Mouse (Mus musculus) Patski (cell line): ENCODE results near the gene Prkca. TPM values are rescaled to one million over a fixed set of nuclear protein-coding genes. Genes with fewer than 3 reads are reported as not detected.
A peak's percentile ranks its signal among the peaks of the same experiment; 100 is the strongest.

Experiments
- ATAC-seq: fragments of 100-300 bp; one replicate; pipeline ENCODE4 v1.8.0; 2021
- CTCF ChIA-PET: fragments of 350-600 bp; sonication (Branson Sonifier 250); formaldehyde crosslinking; loops from one replicate; lab custom pipeline; 2022; ENCODE audit warnings: inconsistent platforms; lab: Charles Lee
- POLR2A ChIA-PET: fragments of 350-600 bp; sonication (Branson Sonifier 250); formaldehyde crosslinking; loops from one replicate; lab custom pipeline; 2022; ENCODE audit warnings: antibody characterized with exemption, inconsistent platforms; lab: Charles Lee
- DNase-seq: peaks from one replicate; pipeline ENCODE4 v3.0.0-alpha.2; 2011; ENCODE audit warnings: low read depth, low spot score
- H3K27me3 ChIP-seq: fragments of 371-371 bp; one replicate; pipeline ENCODE4 v1.5.1; 2021
- CTCF ChIP-seq: fragments of 100-300 bp; IDR thresholded peaks from one replicate; pipeline ENCODE4 v1.5.1; 2021
- in situ Hi-C: fragments of 300-500 bp; cut with MboI; formaldehyde crosslinking; loops from 3 replicates; pipeline ENCODE4 v1.11.1; 2018; ENCODE audit warnings: low pct_unique_long_range_greater_than_20kb, mixed read lengths
- polyA plus RNA-seq: library from polyadenylated mRNA; unstranded; gene quantifications from one replicate; pipeline ENCODE4 v1.2.3, GENCODE M21; 2021

The Prkca gene
- polyA plus RNA-seq, 1 experiment from 2014 or later = 37.4 TPM

DNA sequence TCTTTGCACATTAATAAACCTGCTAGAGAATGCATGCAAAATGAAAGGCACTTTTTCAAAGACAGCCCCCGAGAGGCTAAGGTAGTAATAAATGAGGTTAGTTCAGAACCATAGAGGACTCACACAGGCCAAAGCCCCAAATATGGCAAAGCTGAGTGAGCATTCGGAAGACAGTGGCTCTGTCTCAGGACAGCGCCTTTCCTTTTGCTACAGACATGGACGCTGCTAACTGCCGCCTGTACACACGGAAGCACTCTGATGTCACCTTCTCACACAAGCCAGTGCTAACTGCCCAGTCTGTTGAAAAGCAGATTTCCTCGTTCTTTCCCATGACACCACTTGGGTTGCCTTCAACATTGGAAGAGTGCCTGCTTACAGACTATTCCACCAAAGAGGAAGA is 74.2 kb downstream of the Prkca start:
- no peak for ATAC-seq
- TF ChIP-seq CTCF = no peak
- ChIA-PET CTCF (interaction anchor here (1.0 kb wide), 1 partner anchor 8 kb away, joined by 3 read pairs; no protein-coding TSS in a partner anchor), POLR2A (interaction anchor here (0.7 kb wide), 1 partner anchor 46 kb away, joined by 3 read pairs; no protein-coding TSS in a partner anchor)
- no peak for DNase-seq
- in situ Hi-C loops = loop anchor here (5.0 kb wide), 2 partner anchors 98 to 132 kb away; no protein-coding TSS in a partner anchor
- no peaks in the 10 kb centered on the region for H3K27me3 ChIP-seq

DNA sequence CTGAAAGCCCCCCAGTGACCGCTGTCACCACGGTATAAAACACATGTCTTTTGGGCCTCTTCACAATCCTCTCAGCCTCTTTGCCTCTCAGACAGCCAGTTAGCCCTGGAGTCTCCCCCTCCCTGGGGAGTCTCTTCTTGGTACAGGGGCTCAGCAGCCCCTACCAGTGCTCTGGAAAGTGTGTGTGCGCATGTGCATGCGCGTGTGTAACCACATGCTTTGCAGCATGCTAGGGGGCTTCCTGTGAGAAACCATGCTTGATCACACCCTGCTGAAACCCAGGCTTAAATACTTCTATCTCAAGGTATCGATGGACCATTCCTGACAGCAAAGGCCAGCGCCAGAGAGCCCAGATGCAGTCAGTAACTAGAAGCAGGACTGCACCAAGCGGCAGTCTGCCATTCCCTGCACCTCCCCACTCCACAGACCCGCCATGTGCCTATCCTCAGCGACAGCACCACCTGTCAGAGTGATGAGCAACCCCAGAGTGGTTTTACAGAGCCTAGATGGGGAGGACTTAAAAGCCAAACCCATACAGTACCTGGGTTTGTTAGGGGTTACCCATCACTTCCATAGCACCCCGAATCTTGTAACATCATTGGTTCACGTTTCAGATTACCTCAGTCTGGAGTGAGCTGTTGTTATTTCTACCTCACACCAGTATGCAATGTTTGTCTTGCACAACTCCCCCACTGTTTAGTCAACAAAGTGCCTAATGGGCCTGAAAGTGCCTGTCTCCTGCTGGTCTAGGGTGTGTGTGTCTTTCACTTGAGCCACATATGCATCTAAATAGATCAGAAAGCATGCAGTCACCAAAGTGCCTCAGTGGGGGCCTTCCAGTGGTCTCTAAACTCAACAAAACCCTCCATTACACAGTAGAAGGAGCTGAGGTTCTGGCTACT is 75.1 kb downstream of the Prkca start:
- no peak for DNase-seq
- in situ Hi-C loops = loop anchor here (5.0 kb wide), 2 partner anchors 99 to 131 kb away; no protein-coding TSS in a partner anchor
- POLR2A ChIA-PET = interaction anchor here (0.7 kb wide), 1 partner anchor 45 kb away, joined by 3 read pairs; no protein-coding TSS in a partner anchor
- TF ChIP-seq CTCF = no peak
- ATAC-seq = peak; percentile 32
- H3K27me3 ChIP-seq = no peaks in the 10 kb centered on the region
- CTCF ChIA-PET = interaction anchor here (1.0 kb wide), 1 partner anchor 9 kb away, joined by 3 read pairs; no protein-coding TSS in a partner anchor

DNA sequence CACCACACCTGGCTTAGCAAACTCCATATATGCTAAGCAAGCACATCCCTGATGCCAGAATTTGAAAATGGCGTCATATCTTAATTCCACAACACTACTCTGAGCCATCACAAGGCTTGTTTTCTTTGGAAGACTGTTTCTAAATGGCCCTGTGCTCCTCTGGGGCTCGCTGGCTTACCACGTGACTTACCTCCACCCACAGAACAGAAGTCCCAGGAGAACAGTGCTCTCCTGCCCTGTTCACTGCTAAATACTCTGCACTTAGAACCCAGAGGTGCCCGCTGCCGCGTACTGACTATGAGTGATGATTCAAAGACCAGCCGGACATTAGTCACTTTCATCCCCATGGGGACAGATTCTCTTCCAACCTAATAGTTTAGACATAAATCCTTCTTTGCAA is 75.9 kb downstream of the Prkca start:
- in situ Hi-C loops = loop anchor here (5.0 kb wide), 2 partner anchors 99 to 131 kb away; no protein-coding TSS in a partner anchor

DNA sequence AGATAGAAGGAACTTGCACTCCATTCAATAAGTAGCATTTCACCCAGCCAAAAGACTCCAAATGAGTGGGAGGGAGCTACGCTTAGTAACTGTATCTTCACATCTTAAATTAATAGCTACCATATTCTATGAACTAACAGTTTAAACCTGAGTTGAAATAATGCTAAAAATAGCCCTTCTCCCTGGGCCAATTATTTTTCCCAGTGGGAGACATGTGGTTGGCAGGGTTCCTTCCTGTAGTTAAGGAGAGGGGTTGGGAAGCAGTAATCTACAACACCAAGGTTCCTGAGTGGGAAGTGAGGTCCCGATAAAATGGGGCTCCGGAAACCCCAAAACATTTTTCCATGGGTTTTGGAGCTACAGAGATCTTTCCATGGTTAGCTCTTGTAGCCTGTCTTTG is 76.7 kb downstream of the Prkca start:
- ATAC-seq (no peak), DNase-seq (no peak)
- no peak for TF ChIP-seq CTCF
- in situ Hi-C loops = loop anchor here (5.0 kb wide), 2 partner anchors 100 to 130 kb away; no protein-coding TSS in a partner anchor
- ChIA-PET CTCF (interaction anchor here (1.0 to 1.3 kb wide), 2 partner anchors 10 to 11 kb away, joined by 3 to 5 read pairs; no protein-coding TSS in a partner anchor), POLR2A (no interaction called here)
- no peaks in the 10 kb centered on the region for H3K27me3 ChIP-seq

More for the DNA sequence above, 75.9 kb downstream of the Prkca start:
- ChIA-PET CTCF (interaction anchor here (1.3 kb wide), 1 partner anchor 12 kb away, joined by 5 read pairs; no protein-coding TSS in a partner anchor), POLR2A (no interaction called here)
- no peak for TF ChIP-seq CTCF
- ATAC-seq (peak; percentile 58), DNase-seq (no peak)
- H3K27me3 ChIP-seq = no peaks in the 10 kb centered on the region

DNA sequence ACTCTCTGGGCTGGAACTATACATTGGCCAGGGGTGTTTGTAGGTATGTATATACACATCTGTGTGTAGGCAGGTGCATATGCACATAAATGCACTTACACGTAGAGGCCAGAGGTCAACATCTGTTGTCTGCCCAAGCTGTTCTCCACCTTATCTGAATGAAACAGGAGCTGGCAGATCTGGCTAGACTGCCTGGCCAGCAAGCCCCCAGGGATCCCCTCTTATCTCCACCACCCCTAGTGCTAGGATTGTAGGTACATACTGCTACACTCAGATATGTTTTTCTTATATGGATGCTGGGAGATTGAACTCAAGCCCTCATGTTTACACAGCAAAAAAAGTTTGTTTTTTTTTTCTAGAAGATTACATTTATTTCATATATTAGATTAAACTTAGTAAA is 79.9 kb downstream of the Prkca start:
- ChIA-PET CTCF (no interaction called here), POLR2A (no interaction called here)
- no peak for DNase-seq
- in situ Hi-C loops = no loop called here
- no peak for ATAC-seq
- TF ChIP-seq CTCF = no peak
- H3K27me3 ChIP-seq = no peaks in the 10 kb centered on the region

DNA sequence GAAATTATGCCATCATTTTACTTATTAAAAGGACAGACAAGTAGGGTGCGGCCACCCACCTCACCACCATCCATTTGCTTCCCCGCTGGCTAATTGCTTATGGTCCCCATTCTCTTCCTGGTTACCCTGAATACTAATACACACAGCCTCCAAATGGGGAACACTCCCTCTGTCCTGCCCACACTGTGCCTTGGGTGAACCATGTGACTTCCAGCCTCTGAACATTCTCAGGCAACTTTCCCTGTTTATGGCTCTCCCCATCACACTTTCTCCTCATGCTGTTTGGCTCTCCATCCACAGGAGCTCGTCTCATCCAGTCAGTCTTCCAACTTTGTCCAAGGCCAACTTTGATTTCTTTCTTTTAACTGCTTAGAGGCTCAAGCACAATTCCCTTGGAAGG is 80.3 kb downstream of the Prkca start:
- ChIA-PET POLR2A (no interaction called here), CTCF (no interaction called here)
- in situ Hi-C loops = no loop called here
- H3K27me3 ChIP-seq = no peaks in the 10 kb centered on the region
- TF ChIP-seq CTCF = no peak
- DNase-seq (no peak), ATAC-seq (no peak)

DNA sequence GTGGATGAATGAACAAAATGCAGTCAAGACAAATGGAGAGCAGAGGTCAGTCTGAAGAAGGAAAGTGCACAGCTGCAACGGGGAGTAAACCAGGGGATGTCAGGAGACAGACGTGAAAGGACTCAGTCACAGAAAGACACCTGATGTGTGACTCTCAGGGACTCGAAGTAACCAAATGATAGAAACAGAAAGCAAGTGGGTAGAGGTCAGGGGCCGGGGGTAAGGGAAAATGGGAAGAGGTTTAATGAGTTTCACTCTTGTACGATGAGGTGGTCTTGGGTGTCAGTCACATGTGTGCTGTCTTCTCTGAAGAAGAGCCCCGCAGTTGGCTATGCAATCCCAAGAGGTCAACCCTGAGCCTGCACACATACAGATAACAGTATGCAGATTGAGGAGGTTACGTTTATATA is 82.0 kb downstream of the Prkca start:
- in situ Hi-C loops = no loop called here
- no peak for ATAC-seq

DNA sequence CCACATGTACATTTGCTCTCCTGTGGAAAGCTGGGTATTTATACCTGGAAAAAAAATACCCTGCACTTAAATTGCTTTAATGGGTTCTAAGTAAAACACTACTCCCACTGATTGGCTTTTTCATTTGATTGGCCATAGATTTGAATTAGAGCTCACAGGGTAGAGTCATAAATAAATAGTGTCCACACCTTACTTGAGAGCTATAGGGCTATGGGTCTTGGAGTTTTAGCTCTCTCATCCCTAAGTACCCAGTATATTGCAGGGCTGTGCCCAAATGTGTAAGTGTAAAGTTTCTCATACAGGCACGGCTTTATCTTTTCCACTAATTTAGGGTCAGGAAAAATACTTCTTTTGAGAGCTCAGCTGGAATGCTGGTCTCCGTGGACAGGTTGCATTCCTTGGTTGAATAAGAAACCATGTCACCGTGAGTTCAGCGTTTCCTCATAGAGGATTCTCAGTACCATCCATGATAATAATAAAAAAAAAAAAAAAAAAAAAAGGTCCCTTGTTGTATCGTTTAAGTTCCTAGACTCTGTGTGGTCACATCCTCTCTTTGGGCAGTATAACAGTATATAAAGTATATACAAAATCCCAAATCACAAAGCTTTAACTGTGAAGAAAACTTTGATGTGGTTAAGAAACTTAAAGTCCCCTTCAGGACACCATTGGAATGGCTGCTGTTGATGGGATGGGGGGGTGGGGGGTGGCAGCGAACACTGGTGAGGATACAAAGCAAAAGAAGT is 82.8 kb downstream of the Prkca start:
- in situ Hi-C loops = no loop called here

More for the DNA sequence above, 82.0 kb downstream of the Prkca start:
- CTCF ChIA-PET = no interaction called here
- no peak for TF ChIP-seq CTCF
- no peaks in the 10 kb centered on the region for H3K27me3 ChIP-seq
- POLR2A ChIA-PET = interaction anchor here (0.7 kb wide), 1 partner anchor 88 kb away, joined by 5 read pairs; no protein-coding TSS in a partner anchor
- DNase-seq = no peak

DNA sequence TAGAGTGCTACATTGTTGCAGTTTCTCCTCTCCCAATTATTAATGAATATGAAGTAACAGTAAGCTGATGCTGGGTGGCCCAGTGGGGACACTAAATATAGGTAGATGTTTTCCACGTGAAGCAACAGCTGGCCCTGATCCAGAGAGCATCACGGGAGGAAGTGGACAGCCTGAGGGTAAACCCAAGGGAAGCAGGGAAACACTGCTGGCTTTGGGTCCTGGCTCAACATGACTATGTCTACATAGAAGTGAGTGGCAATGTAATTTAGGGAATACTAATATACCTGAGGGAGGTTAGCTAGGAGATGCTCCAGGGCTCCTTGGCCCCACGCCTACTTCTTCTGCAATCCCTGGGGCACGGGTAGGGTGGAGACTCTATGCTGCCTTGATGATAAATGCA is 84.3 kb downstream of the Prkca start:
- POLR2A ChIA-PET = interaction anchor here (0.6 kb wide), 1 partner anchor 12 kb away, joined by 4 read pairs; no protein-coding TSS in a partner anchor
- CTCF ChIA-PET = interaction anchor here (1.0 kb wide), 2 partner anchors 8 to 52 kb away, joined by 3 read pairs; no protein-coding TSS in a partner anchor
- ATAC-seq (no peak), DNase-seq (no peak)
- H3K27me3 ChIP-seq = no peaks in the 10 kb centered on the region
- in situ Hi-C loops = no loop called here
- no peak for TF ChIP-seq CTCF

More for the DNA sequence above, 82.8 kb downstream of the Prkca start:
- ChIA-PET POLR2A (interaction anchor here (0.7 to 1.0 kb wide), 2 partner anchors 16 to 89 kb away, joined by 3 to 5 read pairs; no protein-coding TSS in a partner anchor), CTCF (interaction anchor here (0.9 kb wide), 1 partner anchor 10 kb away, joined by 3 read pairs; no protein-coding TSS in a partner anchor)
- no peak for TF ChIP-seq CTCF
- ATAC-seq = no peak
- DNase-seq = no peak
- no peaks in the 10 kb centered on the region for H3K27me3 ChIP-seq

DNA sequence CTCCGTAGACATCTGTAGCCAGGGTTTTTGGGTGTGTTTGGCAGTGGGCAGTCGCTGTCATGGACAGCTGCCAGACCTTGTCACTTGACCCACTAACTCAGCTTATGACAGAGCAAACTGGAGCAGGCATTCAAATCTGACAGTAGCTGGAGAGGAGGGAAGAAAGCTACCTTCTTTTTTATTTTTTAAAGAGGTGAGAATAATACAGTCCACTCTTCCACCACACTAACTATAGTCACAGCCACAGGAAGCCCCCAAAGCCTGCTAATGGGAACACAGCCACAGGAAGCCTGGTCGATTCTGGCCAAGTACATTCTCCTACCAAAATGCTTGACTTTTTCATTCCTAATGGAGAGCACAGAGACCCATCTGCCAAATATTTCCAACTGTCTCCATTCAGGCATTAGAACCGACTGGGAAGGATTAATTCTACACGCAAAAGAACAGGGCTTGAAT is 84.9 kb downstream of the Prkca start:
- no peak for DNase-seq
- POLR2A ChIA-PET = interaction anchor here (0.6 to 0.9 kb wide), 2 partner anchors 13 to 85 kb away, joined by 3 to 4 read pairs; partner anchors contain the start of gene Prkca

More for the DNA sequence above, 84.9 kb downstream of the Prkca start:
- no peak for TF ChIP-seq CTCF
- no peaks in the 10 kb centered on the region for H3K27me3 ChIP-seq
- in situ Hi-C loops = no loop called here
- ATAC-seq = no peak
- CTCF ChIA-PET = no interaction called here
